Mouse (Mus musculus): ENCODE data around the gene Fam129a. TPM values are rescaled to one million over a fixed set of nuclear protein-coding genes. Genes with fewer than 3 reads are reported as not detected.
A peak's percentile ranks its signal among the peaks of the same experiment; 100 is the strongest.

The Fam129a gene
- polyA plus RNA-seq, 1 experiment from 2014 or later: 0.93 TPM

DNA sequence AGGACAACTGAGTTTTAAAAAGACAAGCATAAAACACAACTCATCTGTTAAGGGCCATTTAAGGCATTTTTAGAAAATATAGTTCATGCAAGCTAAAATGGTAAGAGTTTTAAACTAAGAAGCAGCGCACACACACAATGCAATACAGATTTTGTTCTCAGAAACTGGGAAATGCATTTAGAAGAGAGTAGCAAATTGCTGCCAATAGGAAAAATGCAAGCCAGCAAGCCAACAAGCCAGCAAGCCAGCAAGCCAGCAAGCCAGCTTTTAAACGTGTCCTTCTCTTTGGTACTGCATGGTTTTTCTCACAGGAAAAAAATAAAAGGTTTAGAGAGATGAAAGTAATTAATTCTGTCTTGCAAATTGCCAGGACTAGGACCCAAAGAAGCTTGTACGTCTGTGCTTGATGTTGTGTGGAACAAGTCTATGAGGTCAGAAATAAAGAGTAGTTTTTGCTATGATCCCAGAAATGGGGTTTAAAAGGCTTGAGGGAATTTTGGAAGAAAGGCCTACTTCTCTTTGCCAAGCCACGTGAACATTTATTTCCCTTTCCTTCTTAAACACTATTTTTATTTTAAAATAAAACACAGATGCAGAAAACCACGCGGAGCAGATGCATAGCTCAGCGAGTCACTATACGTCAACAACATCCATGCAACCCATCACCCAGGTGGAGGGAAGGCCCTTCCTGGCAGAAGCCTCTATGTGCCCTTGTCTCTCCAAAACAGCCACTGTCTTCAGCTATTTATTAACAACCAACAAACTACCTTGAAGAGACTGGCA lies 9.4 kb downstream of the Fam129a start:
- Histone ChIP-seq H3K9me3 (ENCODE audit: control insufficient read depth, low read length) (no peaks in the 10 kb centered on the region), H3K27ac (replicated peaks; ENCODE audit: low read depth, low read length) (no peak overlapping the region), H3K4me3 (replicated peaks; ENCODE audit: low read depth, low read length) (no peak overlapping the region), H3K4me1 (ENCODE audit: control insufficient read depth, insufficient read depth, low read length) (no peaks in the 10 kb centered on the region), H3K27me3 (ENCODE audit: control insufficient read depth, insufficient read depth, low read length) (no peaks in the 10 kb centered on the region), H3K9ac (replicated peaks; ENCODE audit: low read length) (no peak overlapping the region), H3K36me3 (ENCODE audit: control insufficient read depth, insufficient read depth, low read length) (no peaks in the 10 kb centered on the region), H3K4me2 (ENCODE audit: low read length) (no peak overlapping the region)
- WGBS: 86% methylated on average over 8 of the region's 8 CpGs
- ATAC-seq (ENCODE audit: low FRiP score, low TSS enrichment) (no peak), DNase-seq (no peak)

DNA sequence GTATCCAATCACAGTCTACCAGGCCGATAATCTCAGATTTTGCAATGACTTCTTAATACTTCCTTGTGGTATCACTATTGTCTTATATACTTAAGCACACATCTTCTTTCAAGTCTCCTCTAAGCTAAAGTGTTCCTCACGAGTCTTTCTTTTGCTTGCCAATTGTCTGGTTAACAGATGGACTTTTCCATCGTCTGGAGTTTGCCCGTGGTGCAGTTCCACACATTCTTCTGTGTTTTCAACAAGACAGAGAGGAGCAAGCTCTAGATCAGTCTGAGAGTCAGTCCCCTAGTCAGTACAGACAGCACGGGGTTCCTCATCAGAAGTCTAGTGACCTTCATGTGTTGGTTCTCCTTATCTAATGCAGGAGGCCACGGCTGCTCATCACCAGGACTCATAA lies 10.5 kb downstream of the Fam129a start:
- Histone ChIP-seq H3K9me3 (ENCODE audit: control insufficient read depth, low read length) (no peaks in the 10 kb centered on the region), H3K4me1 (ENCODE audit: control insufficient read depth, insufficient read depth, low read length) (no peaks in the 10 kb centered on the region), H3K27ac (replicated peaks; ENCODE audit: low read depth, low read length) (no peak overlapping the region), H3K36me3 (ENCODE audit: control insufficient read depth, insufficient read depth, low read length) (no peaks in the 10 kb centered on the region), H3K9ac (replicated peaks; ENCODE audit: low read length) (no peak overlapping the region), H3K27me3 (ENCODE audit: control insufficient read depth, insufficient read depth, low read length) (no peaks in the 10 kb centered on the region), H3K4me2 (ENCODE audit: low read length) (no peak overlapping the region), H3K4me3 (replicated peaks; ENCODE audit: low read depth, low read length) (no peak overlapping the region)
- WGBS: 90% methylated on average over 6 of the region's 6 CpGs
- DNase-seq (no peak), ATAC-seq (ENCODE audit: low FRiP score, low TSS enrichment) (no peak)

DNA sequence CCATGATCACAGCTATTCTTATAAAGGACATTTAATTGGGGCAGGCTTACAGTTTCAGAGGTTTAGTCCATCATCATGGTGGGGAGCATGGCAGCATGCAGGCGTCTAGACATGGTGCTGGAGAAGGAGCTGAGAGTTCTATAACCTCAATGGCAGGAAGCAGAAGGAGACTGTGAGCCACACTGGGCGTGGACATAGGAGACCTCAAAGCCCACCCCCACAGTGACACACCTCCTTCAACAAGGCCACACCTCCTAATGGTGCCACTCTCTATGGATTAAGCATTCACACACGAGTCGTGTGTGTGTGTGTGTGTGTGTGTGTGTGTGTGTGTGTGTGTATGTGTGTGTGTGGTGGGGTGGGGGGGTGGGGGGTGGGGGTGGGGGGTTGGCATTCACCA lies 11.0 kb downstream of the Fam129a start:
- no peaks in the 10 kb centered on the region for H3K4me1 ChIP-seq (ENCODE audit: control insufficient read depth, insufficient read depth, low read length)
- no peaks in the 10 kb centered on the region for H3K27me3 ChIP-seq (ENCODE audit: control insufficient read depth, insufficient read depth, low read length)
- DNase-seq (no peak), ATAC-seq (ENCODE audit: low FRiP score, low TSS enrichment) (no peak)
- WGBS: 82% methylated on average over 4 of the region's 4 CpGs
- H3K36me3 ChIP-seq (ENCODE audit: control insufficient read depth, insufficient read depth, low read length): no peaks in the 10 kb centered on the region
- no peak overlapping the region for H3K27ac ChIP-seq (replicated peaks; ENCODE audit: low read depth, low read length)
- H3K4me2 ChIP-seq (ENCODE audit: low read length): no peak overlapping the region
- no peak overlapping the region for H3K4me3 ChIP-seq (replicated peaks; ENCODE audit: low read depth, low read length)
- no peaks in the 10 kb centered on the region for H3K9me3 ChIP-seq (ENCODE audit: control insufficient read depth, low read length)
- H3K9ac ChIP-seq (replicated peaks; ENCODE audit: low read length): no peak overlapping the region

DNA sequence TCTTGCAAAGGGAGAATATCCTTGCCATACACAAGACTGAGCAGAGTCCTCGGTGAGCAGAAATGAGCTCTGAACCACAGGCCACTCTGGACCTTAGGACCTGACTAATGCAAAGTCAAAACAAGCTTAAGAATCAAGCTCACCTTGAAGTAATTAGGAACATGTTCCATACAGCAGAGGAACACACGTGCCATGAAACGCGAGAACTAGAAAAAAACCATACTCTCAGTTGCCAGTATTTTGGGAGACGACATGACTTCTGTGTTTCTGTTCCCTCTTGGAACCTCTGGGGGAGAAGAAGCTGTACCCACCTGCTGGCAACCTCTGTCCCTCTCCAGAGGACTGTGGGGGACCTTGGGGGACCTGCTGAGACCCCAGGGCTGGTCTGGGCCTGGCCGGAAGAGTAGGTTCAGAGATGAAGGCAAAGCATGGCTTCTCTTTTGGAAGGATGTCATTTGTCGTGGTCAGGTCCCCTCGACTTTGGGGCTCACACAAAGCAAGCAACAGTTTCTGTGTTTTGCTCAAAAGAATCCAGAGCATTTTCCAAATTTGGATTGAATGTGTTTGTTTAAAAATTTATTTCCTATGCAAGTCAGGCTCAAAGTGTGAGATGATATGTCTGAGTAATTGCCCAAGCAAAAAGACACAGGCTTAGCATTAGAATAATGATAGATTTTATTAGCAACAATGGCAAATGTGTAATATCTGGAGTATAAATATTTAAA lies 12.6 kb downstream of the Fam129a start:
- Histone ChIP-seq H3K9ac (replicated peaks; ENCODE audit: low read length) (no peak overlapping the region), H3K36me3 (ENCODE audit: control insufficient read depth, insufficient read depth, low read length) (no peaks in the 10 kb centered on the region), H3K4me1 (ENCODE audit: control insufficient read depth, insufficient read depth, low read length) (no peaks in the 10 kb centered on the region), H3K27me3 (ENCODE audit: control insufficient read depth, insufficient read depth, low read length) (no peaks in the 10 kb centered on the region), H3K4me3 (replicated peaks; ENCODE audit: low read depth, low read length) (no peak overlapping the region), H3K9me3 (ENCODE audit: control insufficient read depth, low read length) (no peaks in the 10 kb centered on the region), H3K4me2 (ENCODE audit: low read length) (no peak overlapping the region), H3K27ac (replicated peaks; ENCODE audit: low read depth, low read length) (no peak overlapping the region)
- no peak for DNase-seq
- 87% methylated on average over 8 of the region's 8 CpGs for WGBS
- no peak for ATAC-seq (ENCODE audit: low FRiP score, low TSS enrichment)

DNA sequence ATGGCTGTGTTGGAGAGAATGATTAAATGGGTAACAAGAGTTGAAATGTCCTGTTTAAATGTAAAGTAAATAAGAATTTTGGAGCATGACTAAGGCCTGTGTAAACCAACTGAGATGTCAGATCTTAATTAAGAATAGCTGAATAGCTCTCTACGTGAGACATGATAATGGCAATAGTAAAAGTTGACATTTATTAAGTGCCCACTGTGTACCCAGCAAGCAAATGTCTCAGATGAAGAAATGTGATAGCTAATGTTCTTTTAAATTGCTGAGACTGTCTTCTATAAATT lies 13.1 kb downstream of the Fam129a start:
- no peak overlapping the region for H3K9ac ChIP-seq (replicated peaks; ENCODE audit: low read length)
- H3K4me1 ChIP-seq (ENCODE audit: control insufficient read depth, insufficient read depth, low read length): no peaks in the 10 kb centered on the region
- no peak for ATAC-seq (ENCODE audit: low FRiP score, low TSS enrichment)
- no peak overlapping the region for H3K4me2 ChIP-seq (ENCODE audit: low read length)
- no peaks in the 10 kb centered on the region for H3K36me3 ChIP-seq (ENCODE audit: control insufficient read depth, insufficient read depth, low read length)
- no peak for DNase-seq
- H3K27me3 ChIP-seq (ENCODE audit: control insufficient read depth, insufficient read depth, low read length): no peaks in the 10 kb centered on the region
- 60% methylated on average over 1 of the region's 1 CpGs for WGBS
- no peaks in the 10 kb centered on the region for H3K9me3 ChIP-seq (ENCODE audit: control insufficient read depth, low read length)
- H3K27ac ChIP-seq (replicated peaks; ENCODE audit: low read depth, low read length): no peak overlapping the region
- H3K4me3 ChIP-seq (replicated peaks; ENCODE audit: low read depth, low read length): no peak overlapping the region

DNA sequence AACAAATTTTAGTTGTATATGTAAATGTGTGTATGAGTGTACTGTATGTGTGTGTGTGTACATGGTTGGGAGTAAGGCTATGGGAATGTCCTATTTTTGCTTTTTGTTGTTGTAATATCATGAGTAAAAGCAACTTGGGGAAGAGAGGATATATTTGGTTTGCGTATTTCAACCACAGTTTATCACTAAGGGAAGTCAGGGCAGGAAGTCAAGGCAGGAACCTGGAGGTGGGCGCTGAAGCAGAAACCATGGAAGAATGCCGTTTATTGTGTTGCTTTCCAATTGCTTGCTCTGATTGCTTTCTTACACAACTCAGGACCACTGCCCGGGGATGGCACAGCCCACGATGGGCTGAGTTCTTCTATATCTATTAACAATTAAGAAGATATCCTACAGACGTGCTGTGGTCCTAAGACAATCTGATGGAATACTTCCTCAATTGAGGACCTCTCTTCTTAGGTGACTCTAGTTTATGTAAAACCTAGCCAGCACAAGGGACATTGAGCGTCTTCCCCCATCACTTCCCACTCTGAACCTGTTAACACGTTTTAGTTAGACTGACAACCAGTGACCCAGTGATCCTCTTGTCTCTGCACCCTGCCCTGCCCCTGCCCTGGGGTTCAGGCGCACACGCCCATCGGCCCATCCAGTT lies 13.7 kb downstream of the Fam129a start:
- no peak overlapping the region for H3K4me3 ChIP-seq (replicated peaks; ENCODE audit: low read depth, low read length)

DNA sequence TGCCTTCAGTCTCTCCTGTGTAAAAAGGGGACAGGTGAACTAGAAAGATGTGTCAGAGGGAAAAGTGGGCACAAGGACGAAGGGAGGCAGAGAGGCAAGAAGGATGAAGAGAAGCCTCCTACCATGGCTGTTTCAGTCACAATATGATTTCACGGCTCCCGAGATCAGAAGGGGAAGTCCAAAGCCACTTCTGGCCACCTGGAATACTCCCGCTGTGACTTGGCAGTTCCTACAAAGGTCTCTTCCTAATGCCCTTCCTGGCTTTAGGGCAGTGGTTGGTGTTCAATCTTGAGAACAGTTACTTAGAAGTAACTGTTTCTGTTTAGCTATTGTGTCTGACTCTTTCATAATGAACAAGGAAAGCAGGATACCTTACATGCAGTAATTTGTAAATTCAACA lies 14.7 kb downstream of the Fam129a start:
- H3K9me3 ChIP-seq (ENCODE audit: control insufficient read depth, low read length): no peaks in the 10 kb centered on the region
- ATAC-seq (ENCODE audit: low FRiP score, low TSS enrichment): no peak
- no peak overlapping the region for H3K4me2 ChIP-seq (ENCODE audit: low read length)
- no peak overlapping the region for H3K9ac ChIP-seq (replicated peaks; ENCODE audit: low read length)
- H3K27ac ChIP-seq (replicated peaks; ENCODE audit: low read depth, low read length): no peak overlapping the region
- H3K4me1 ChIP-seq (ENCODE audit: control insufficient read depth, insufficient read depth, low read length): no peaks in the 10 kb centered on the region
- no peak overlapping the region for H3K4me3 ChIP-seq (replicated peaks; ENCODE audit: low read depth, low read length)
- H3K27me3 ChIP-seq (ENCODE audit: control insufficient read depth, insufficient read depth, low read length): no peaks in the 10 kb centered on the region
- no peaks in the 10 kb centered on the region for H3K36me3 ChIP-seq (ENCODE audit: control insufficient read depth, insufficient read depth, low read length)
- no peak for DNase-seq
- 62% methylated on average over 4 of the region's 4 CpGs for WGBS

More for the DNA sequence above, 13.7 kb downstream of the Fam129a start:
- H3K4me1 ChIP-seq (ENCODE audit: control insufficient read depth, insufficient read depth, low read length): no peaks in the 10 kb centered on the region
- H3K4me2 ChIP-seq (ENCODE audit: low read length): no peak overlapping the region
- H3K27ac ChIP-seq (replicated peaks; ENCODE audit: low read depth, low read length): no peak overlapping the region
- no peaks in the 10 kb centered on the region for H3K36me3 ChIP-seq (ENCODE audit: control insufficient read depth, insufficient read depth, low read length)
- H3K27me3 ChIP-seq (ENCODE audit: control insufficient read depth, insufficient read depth, low read length): no peaks in the 10 kb centered on the region
- DNase-seq (no peak), ATAC-seq (ENCODE audit: low FRiP score, low TSS enrichment) (no peak)
- 82% methylated on average over 11 of the region's 11 CpGs for WGBS
- no peak overlapping the region for H3K9ac ChIP-seq (replicated peaks; ENCODE audit: low read length)
- H3K9me3 ChIP-seq (ENCODE audit: control insufficient read depth, low read length): no peaks in the 10 kb centered on the region

DNA sequence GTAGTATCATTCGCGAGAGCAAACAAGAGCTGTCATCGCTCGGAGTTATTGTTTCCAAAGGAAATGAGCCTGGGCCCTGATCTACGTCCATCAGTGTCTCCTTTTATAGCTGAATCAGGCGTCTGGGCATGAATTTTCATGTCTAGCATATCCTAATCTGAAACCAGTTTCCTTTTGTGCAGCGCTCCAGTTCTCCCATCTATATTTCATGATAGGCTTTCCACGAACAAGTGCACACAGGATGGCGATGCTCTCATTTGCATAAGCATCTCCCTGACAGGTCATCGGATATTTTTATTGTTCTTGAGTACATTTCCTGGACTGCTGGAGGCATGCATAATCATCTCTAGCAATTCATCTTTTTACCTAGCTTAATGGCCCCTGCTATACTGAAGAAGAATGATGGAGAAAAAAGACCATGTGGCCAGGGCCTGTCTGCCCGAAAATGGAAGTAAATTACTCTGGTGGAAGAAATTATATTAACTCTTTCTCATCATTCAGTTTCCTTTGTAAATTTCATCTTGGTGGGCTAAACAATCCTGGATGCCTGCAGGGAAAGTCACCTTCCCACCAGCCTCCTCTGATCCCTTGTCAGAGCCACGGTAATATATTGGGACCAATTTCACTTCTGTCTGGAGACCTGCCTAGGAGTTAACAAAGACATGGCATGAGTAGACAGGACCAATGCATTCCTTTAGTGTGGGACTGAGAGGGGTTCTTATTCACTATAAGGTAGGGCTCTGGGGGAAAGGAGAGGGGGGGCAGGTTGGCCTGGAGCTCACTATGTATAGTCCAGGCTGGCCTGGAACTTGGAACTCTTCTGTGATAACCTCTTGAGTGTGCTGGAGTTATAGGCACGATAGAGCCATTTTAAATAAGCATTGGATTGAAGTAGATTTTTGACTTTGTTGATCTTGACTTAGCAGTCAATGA lies 21.4 kb downstream of the Fam129a start:
- H3K36me3 ChIP-seq (ENCODE audit: control insufficient read depth, insufficient read depth, low read length): no peaks in the 10 kb centered on the region
- 47% methylated on average over 13 of the region's 13 CpGs for WGBS
- H3K27ac ChIP-seq (replicated peaks; ENCODE audit: low read depth, low read length): peak overlapping the region; percentile 62; the same call in 1 of the 2 replicates

More for the DNA sequence above, 21.4 kb downstream of the Fam129a start:
- Histone ChIP-seq H3K4me3 (replicated peaks; ENCODE audit: low read depth, low read length) (no peak overlapping the region), H3K9me3 (ENCODE audit: control insufficient read depth, low read length) (no peaks in the 10 kb centered on the region), H3K4me1 (ENCODE audit: control insufficient read depth, insufficient read depth, low read length) (peaks cover 4% of the 10 kb centered on the region; the same call in 1 of the 2 replicates), H3K9ac (replicated peaks; ENCODE audit: low read length) (no peak overlapping the region), H3K4me2 (ENCODE audit: low read length) (no peak overlapping the region), H3K27me3 (ENCODE audit: control insufficient read depth, insufficient read depth, low read length) (no peaks in the 10 kb centered on the region)
- peak; percentile 40; the same call in 1 of the 2 replicates for ATAC-seq (ENCODE audit: low FRiP score, low TSS enrichment)
- DNase-seq: peak; percentile 62

All from midbrain, embryonic 14.5 days (tissue).